Mouse (Mus musculus) heart, embryonic 14.5 days (tissue): ENCODE results near the gene Urad. TPM values are rescaled to one million over a fixed set of nuclear protein-coding genes. Genes with fewer than 3 reads are reported as not detected.
A peak's percentile ranks its signal among the peaks of the same experiment; 100 is the strongest.

ENCODE experiments used
- ATAC-seq: fragments of 200-750 bp; cut with Nextera tagmentation; 2 replicates; pipeline ENCODE4 v1.8.0; 2017; ENCODE audit warnings: low read depth, moderate TSS enrichment; ENCODE audit not compliant: insufficient number of reproducible peaks, insufficient read depth, low FRiP score
- H3K27ac ChIP-seq, 2 experiments: fragments of 200-500 bp in 1 of 2; fragments of 300-500 bp in 1 of 2; sonication (generic) in 1 of 2; replicated peaks in 1 of 2; 2 replicates each; pipeline ENCODE4 v1.5.1; 2012 to 2014; ENCODE audit warnings: low read depth in 2 of 2, low read length in 2 of 2, control low read depth in 1 of 2, mild to moderate bottlenecking in 1 of 2, mixed read lengths in 1 of 2; ENCODE audit not compliant: control insufficient read depth in 1 of 2, insufficient read depth in 1 of 2
- H3K27me3 ChIP-seq: fragments of 300-500 bp; sonication (generic); 2 replicates; pipeline ENCODE4 v1.6.1; 2014; ENCODE audit warnings: mild to moderate bottlenecking, low read length, control low read depth; ENCODE audit not compliant: control insufficient read depth, insufficient read depth
- H3K36me3 ChIP-seq: fragments of 300-500 bp; sonication (generic); 2 replicates; pipeline ENCODE4 v1.6.1; 2014; ENCODE audit warnings: mild to moderate bottlenecking, control low read depth, low read length, mixed read lengths; ENCODE audit not compliant: control insufficient read depth, insufficient read depth
- H3K4me1 ChIP-seq, 2 experiments: fragments of 200-500 bp in 1 of 2; fragments of 300-500 bp in 1 of 2; sonication (generic) in 1 of 2; 2 replicates each; pipeline ENCODE4 v1.6.1; 2012 to 2014; ENCODE audit warnings: low read length in 2 of 2, control low read depth in 1 of 2, mixed read lengths in 1 of 2; ENCODE audit not compliant: control insufficient read depth in 2 of 2, insufficient read depth in 2 of 2
- H3K4me2 ChIP-seq: fragments of 300-500 bp; sonication (generic); 2 replicates; pipeline ENCODE4 v1.6.1; 2014; ENCODE audit warnings: mild to moderate bottlenecking, low read length
- H3K4me3 ChIP-seq, 2 experiments: fragments of 200-500 bp in 1 of 2; fragments of 300-500 bp in 1 of 2; sonication (generic) in 1 of 2; 2 replicates each; pipeline ENCODE4 v1.5.1; 2012 to 2014; ENCODE audit warnings: low read length in 2 of 2, mild to moderate bottlenecking in 2 of 2, control low read depth in 1 of 2, low read depth in 1 of 2, moderate library complexity in 1 of 2; ENCODE audit not compliant: control insufficient read depth in 1 of 2, insufficient read depth in 1 of 2
- H3K9ac ChIP-seq: fragments of 300-500 bp; sonication (generic); 2 replicates; pipeline ENCODE4 v1.6.1; 2014; ENCODE audit warnings: mild to moderate bottlenecking, low read length
- H3K9me3 ChIP-seq: fragments of 300-500 bp; sonication (generic); 2 replicates; pipeline ENCODE4 v1.6.1; 2016; ENCODE audit warnings: low read length, control low read depth; ENCODE audit not compliant: control insufficient read depth
- WGBS: fragments of 180-500 bp; shearing (Covaris S2); extraction: QIAGEN DNeasy Blood & Tissue Kit; methylation state at CpG from one replicate; pipeline ENCODE4 v1.1.7; 2014; 5-methylcytosine and 5-hydroxymethylcytosine counted together
- polyA plus RNA-seq: library from polyadenylated mRNA; unstranded; fragments of >200 nt; fragmentation: Nextera tagmentation; extraction: Ambion mirVana; gene quantifications from 2 replicates; pipeline ENCODE4 v1.2.1, GENCODE M21; 2014

Gene Urad
- polyA plus RNA-seq, 1 experiment from 2014 or later: not detected

DNA sequence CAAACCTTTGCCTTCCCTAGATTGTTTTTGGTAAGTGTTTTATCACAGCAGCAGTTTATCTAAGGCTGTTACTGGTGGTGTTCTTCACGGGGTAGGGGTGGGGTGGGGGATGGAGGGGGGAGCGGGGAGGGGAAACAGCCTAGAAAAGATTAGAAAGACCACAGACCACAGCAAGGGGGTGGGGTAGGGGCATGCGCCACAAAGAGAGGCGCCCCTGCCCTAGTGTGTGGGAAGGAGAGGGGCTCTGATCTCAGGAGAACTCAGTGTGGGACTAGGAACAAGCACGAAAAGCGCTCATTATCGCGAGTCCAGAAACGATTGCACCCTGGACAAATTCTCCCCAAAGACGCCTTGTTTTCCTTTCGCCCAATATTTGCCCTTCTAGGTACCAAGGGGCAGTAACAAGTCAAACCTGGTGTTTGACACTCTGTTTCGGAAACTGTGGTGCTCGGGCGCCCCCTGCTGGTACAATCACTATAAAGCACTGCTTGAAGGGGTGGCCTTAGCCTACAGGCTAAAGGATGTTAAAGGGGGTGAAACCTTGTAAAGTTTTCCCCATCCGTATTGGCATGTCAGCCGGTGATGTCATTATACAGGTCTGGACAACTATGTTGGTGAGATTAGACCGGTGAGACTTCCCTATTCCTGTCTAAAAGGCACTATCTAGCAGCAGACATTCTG, 1.1 kb upstream of the Urad start:
- no peak for ATAC-seq

GRCm38 (mm10) chr5:147319653-147320052, 2.6 kb downstream of the Urad start:
- H3K27ac ChIP-seq: no peak overlapping the region
- no peak overlapping the region for H3K4me2 ChIP-seq
- no peak overlapping the region for H3K9ac ChIP-seq
- no peaks in the 10 kb centered on the region for H3K9me3 ChIP-seq
- peaks cover 78% of the 10 kb centered on the region for H3K27me3 ChIP-seq
- ATAC-seq: 0 out of 2 replicates have a peak, but pooled peaks have one; percentile 29
- no peak overlapping the region for H3K4me3 ChIP-seq
- H3K36me3 ChIP-seq: no peaks in the 10 kb centered on the region
- H3K4me1 ChIP-seq: peaks cover 0 to 3% of the 10 kb centered on the region in 2 experiments; a peak in 2 of 4 replicates

More for the DNA sequence above, 1.1 kb upstream of the Urad start:
- Histone ChIP-seq H3K4me1 (no peaks in the 10 kb centered on the region), H3K4me3 (no peak overlapping the region), H3K27ac (no peak overlapping the region), H3K36me3 (no peaks in the 10 kb centered on the region), H3K9ac (no peak overlapping the region), H3K27me3 (peaks cover 40% of the 10 kb centered on the region), H3K4me2 (no peak overlapping the region), H3K9me3 (no peaks in the 10 kb centered on the region)
- 15% methylated on average over 17 of the region's 17 CpGs for WGBS

DNA sequence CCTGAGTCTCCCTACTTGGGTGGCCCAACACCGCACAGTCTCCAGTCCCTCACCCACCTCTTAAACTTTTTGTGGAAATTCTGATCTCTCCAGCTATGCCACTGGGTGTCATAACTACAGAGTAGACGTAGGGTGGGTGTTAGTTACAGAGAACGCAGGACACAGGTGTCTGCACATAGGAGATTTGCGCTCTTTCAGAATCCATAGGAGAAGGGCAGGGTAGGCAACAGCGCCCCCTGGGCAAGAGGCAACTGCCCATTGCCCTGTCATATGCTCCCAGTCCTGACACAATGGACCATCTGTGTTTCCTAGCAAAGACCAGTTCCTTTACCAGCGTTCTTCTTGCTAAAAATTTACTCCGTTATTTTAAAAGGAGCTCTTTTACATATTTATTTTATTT, 4.2 kb downstream of the Urad start:
- WGBS: 21% methylated on average over 7 of the region's 7 CpGs
- peaks cover 0 to 3% of the 10 kb centered on the region in 2 experiments; a peak in 2 of 4 replicates for H3K4me1 ChIP-seq

DNA sequence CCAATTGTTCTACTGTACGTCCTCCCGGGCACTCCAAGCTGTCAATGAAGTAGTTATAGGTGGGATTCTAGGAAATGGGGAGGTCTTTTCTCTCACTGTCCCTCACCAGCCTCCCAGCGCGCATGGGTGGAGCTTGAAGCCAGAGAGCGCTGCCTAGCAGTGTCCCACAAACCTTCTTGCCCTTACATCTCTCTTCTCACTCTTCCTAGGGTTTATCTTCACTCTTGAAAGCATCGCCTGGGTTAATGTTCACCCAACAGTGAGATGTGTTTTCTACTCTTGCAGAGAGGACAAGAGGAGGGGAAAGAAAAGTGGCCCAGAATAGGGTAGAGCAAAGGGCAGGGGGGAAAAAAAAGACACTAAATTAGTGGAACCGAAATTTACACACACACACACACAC, 4.9 kb downstream of the Urad start:
- H3K4me2 ChIP-seq: no peak overlapping the region
- no peak overlapping the region for H3K9ac ChIP-seq
- no peak for ATAC-seq
- H3K4me1 ChIP-seq: peaks cover 0 to 3% of the 10 kb centered on the region in 2 experiments; a peak in 2 of 4 replicates
- no peak overlapping the region for H3K4me3 ChIP-seq
- H3K36me3 ChIP-seq: no peaks in the 10 kb centered on the region
- WGBS: 8% methylated on average over 7 of the region's 7 CpGs
- no peaks in the 10 kb centered on the region for H3K9me3 ChIP-seq
- no peak overlapping the region for H3K27ac ChIP-seq
- H3K27me3 ChIP-seq: peaks cover 91% of the 10 kb centered on the region

More for the DNA sequence above, 4.2 kb downstream of the Urad start:
- H3K9me3 ChIP-seq: no peaks in the 10 kb centered on the region
- no peaks in the 10 kb centered on the region for H3K36me3 ChIP-seq
- H3K27ac ChIP-seq: no peak overlapping the region
- ATAC-seq: no peak
- H3K27me3 ChIP-seq: peaks cover 91% of the 10 kb centered on the region
- no peak overlapping the region for H3K4me3 ChIP-seq
- H3K4me2 ChIP-seq: no peak overlapping the region
- H3K9ac ChIP-seq: no peak overlapping the region

- peaks cover 0 to 3% of the 10 kb centered on the region in 2 experiments; a peak in 2 of 4 replicates for H3K4me1 ChIP-seq
- no peak for ATAC-seq
- H3K4me3 ChIP-seq: peak overlapping the region; percentile 10 to 21
- no peaks in the 10 kb centered on the region for H3K9me3 ChIP-seq
- WGBS: 1% methylated on average over 25 of the region's 25 CpGs
- no peak overlapping the region for H3K27ac ChIP-seq
- H3K36me3 ChIP-seq: no peaks in the 10 kb centered on the region
- H3K27me3 ChIP-seq: peaks cover 94% of the 10 kb centered on the region
- H3K4me2 ChIP-seq: peak overlapping the region; percentile 42
- H3K9ac ChIP-seq: no peak overlapping the region
These were observed 6.7 kb downstream of the Urad start for GRCm38 (mm10) chr5:147315432-147316075.

DNA sequence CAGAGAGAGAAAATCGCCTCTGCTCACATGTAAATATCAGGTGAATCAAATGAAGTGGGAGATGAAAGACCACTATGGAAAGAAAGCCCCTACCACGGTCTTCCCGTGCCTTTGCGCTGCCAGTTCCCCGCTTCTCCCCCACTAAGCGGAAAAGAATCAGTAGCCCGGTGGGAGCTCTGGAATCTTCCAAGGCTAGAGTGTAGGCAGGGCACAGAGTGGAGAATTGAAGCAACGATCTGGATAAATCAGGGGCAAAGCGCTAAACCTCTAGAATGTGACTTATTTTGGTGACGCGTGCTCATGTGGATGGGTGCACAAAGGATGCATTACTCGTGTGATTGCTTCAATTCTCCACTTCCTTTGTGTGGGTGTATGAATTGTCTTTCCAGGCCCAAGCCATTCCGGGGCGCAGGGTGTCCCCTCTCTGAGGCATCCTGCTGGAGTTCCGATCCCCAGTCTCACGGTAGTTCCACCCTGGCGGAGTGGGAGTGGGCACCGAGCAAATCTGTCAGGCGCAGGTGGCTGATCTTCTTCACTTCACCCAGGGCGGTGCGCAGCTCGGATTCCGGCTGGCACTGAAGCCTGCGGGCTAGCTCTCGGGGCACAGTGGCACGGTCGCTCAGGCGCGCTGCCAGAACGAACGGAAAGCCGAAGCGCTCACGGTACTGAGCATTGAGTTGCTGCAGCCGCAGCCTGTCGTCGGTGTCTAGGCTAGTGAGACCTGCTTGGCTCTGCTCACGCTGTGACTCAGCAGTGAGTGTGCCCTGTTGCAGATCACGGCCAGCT, 7.4 kb downstream of the Urad start:
- H3K27ac ChIP-seq: no peak overlapping the region
- H3K27me3 ChIP-seq: peaks cover 95% of the 10 kb centered on the region
- WGBS: 2% methylated on average over 39 of the region's 39 CpGs
- no peak for ATAC-seq
- no peak overlapping the region for H3K9ac ChIP-seq
- H3K36me3 ChIP-seq: no peaks in the 10 kb centered on the region
- H3K9me3 ChIP-seq: no peaks in the 10 kb centered on the region
- peak overlapping the region; percentile 10 to 21 for H3K4me3 ChIP-seq
- peak overlapping the region; percentile 42 for H3K4me2 ChIP-seq
- H3K4me1 ChIP-seq: peaks cover 0 to 3% of the 10 kb centered on the region in 2 experiments; a peak in 2 of 4 replicates

DNA sequence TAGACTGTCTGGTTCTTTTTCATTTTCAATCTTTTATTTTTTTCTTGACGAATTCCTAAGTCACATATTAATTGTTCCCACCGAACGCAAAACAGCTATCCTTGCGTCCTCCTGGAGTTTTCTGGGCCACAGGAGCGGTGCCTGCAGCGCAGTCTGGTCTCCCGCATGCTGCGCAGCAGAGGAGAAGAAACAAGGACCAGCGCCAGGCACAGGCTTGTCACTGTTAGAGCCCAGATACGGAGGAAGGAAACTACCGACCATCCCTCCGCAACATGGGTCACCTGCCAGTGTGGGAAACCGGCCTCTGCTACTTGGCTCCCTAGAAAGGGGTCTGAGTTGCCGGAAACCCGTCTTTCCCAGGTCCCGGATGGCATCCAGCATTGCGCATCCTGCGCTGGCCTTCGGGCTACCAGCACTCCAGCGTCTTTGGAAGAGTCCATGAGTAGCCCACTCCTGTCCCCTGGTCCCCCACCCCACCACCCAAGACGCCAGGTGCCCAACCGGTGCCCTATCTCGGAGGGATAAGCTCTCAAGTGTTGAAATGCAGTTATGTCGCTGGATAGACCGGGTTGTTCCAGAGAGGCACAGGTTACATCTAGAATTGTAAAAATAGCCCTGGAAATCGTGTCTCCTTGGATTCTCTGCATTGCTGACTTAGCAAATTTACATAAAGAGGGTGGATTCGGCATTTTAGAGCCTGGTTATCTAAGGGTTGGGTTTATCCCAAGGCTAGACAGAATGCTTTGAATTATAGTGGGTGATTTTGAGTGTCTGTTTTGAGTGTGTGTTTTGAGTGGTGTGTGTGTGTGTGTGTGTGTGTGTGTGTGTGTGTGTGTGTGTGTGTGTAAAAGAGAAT, 9.2 kb downstream of the Urad start:
- Histone ChIP-seq H3K4me3 (no peak overlapping the region), H3K4me1 (peaks cover 0 to 3% of the 10 kb centered on the region in 2 experiments; a peak in 2 of 4 replicates), H3K27me3 (peaks cover 100% of the 10 kb centered on the region), H3K36me3 (no peaks in the 10 kb centered on the region), H3K27ac (no peak overlapping the region), H3K9ac (no peak overlapping the region), H3K9me3 (no peaks in the 10 kb centered on the region), H3K4me2 (no peak overlapping the region)
- 1% methylated on average over 27 of the region's 27 CpGs for WGBS
- ATAC-seq: no peak
